Mouse (Mus musculus): ENCODE results near the gene Etnk1. TPM values are rescaled to one million over a fixed set of nuclear protein-coding genes. Genes with fewer than 3 reads are reported as not detected.
"Not testable (repeated sequence)": the region's sequence is repeated elsewhere in the genome, so short reads cannot be mapped to it uniquely, and the experiment has no call there.

The Etnk1 gene
- polyA plus RNA-seq, 1 experiment from 2014 or later = 11.1 TPM

DNA sequence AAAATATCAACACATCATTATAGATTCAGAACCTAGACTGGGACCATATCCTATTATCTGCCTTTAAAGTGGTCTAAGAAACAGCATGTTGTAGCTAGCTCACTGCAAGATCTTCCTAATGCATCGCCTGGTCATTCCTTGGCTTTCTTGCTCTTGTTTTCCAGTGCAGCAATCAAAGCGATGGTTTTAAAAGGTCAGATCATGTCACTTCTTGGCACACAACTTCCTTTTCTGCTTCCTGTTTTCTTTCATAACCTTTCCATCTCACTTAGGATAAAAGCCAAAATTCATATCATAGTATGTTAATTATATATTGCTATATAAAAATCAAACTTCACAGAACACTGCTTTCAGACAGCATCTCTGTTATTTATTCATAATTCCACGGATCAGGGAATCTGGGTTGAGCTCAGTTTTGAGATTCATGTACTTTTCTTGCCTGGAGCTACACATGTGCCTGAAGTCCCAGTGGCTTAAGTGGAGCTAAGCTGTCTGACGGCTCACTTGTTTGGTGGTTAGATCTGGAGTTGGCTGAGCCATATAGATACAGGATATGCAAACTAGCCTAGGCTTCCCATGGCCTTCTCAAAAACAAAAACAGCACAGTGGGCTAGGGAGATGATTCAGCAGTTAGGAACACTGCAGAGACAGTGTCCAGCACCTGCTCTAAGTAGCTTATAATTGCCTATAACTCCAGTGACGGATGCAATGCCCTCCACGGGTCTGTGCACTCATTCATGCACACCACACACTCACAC, 34.9 kb upstream of the Etnk1 start:
- no peak for ATAC-seq
- Histone ChIP-seq H3K4me3 (ENCODE audit: low read depth, low read length) (no peak overlapping the region), H3K4me2 (replicated peaks; ENCODE audit: low read depth, low read length) (no peak overlapping the region), H3K27me3 (replicated peaks; ENCODE audit: insufficient read depth, low read length) (no peaks in the 10 kb centered on the region), H3K4me1 (ENCODE audit: insufficient read depth, low read depth, low read length) (no peaks in the 10 kb centered on the region), H3K9ac (replicated peaks; ENCODE audit: low read depth) (no peak overlapping the region), H3K27ac (ENCODE audit: low read length) (no peak overlapping the region), H3K36me3 (ENCODE audit: insufficient read depth, low read length) (no peaks in the 10 kb centered on the region), H3K9me3 (ENCODE audit: low read length) (no peaks in the 10 kb centered on the region)
- WGBS = 63% methylated on average over 6 of the region's 6 CpGs
- TF ChIP-seq EP300 (IDR thresholded peaks at IDR 0.05) (no peak), CTCF (IDR thresholded peaks at IDR 0.05) (no peak)
- DNase-seq (ENCODE audit: low spot score) = no peak

DNA sequence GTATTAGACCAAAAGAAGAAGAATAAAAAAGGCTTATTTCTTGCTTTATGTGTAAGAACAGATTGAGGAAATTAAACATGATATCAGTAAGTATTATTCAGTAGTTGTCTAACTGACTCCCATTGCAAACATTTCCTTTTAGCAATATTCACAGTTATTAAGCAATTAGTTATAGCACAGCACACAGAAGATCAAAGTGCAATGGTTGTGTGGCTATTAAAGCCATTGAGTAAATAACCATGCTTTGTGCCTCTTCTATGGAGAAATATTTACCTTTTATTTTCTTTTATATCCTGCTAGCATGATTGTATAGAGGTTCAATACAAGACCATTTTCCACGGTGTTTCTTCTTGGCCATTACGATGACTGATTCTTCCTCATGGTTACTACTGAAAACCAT, 33.9 kb upstream of the Etnk1 start:
- DNase-seq (ENCODE audit: low spot score) (no peak), ATAC-seq (no peak)
- TF ChIP-seq EP300 (IDR thresholded peaks at IDR 0.05) (no peak), CTCF (IDR thresholded peaks at IDR 0.05) (no peak)
- Histone ChIP-seq H3K9ac (replicated peaks; ENCODE audit: low read depth) (no peak overlapping the region), H3K4me2 (replicated peaks; ENCODE audit: low read depth, low read length) (no peak overlapping the region), H3K4me3 (ENCODE audit: low read depth, low read length) (no peak overlapping the region), H3K27me3 (replicated peaks; ENCODE audit: insufficient read depth, low read length) (no peaks in the 10 kb centered on the region), H3K27ac (ENCODE audit: low read length) (no peak overlapping the region), H3K4me1 (ENCODE audit: insufficient read depth, low read depth, low read length) (no peaks in the 10 kb centered on the region), H3K9me3 (ENCODE audit: low read length) (no peaks in the 10 kb centered on the region), H3K36me3 (ENCODE audit: insufficient read depth, low read length) (no peaks in the 10 kb centered on the region)
- WGBS = 83% methylated on average over 2 of the region's 2 CpGs

DNA sequence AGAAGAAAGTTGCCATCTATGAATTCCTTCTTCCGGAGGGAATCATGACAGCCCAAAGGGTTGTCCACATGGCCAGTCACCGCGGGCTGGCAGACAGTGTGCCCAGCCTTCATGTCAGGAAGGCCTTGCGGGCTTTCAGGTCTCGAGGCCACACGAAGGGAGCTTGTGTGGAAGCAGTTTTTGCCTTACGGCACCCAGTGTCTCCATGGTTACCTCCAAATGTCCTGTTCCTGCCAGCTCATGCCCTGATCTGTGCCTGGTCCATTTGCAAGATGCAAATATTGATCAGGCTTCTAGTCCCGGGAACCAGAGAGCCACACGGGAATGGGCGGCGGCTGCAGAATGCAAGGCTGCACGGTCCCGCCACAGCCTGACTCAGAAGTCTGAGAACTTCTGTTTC, 31.9 kb upstream of the Etnk1 start:
- no peaks in the 10 kb centered on the region for H3K36me3 ChIP-seq (ENCODE audit: insufficient read depth, low read length)
- H3K27ac ChIP-seq (ENCODE audit: low read length) = no peak overlapping the region
- no peak overlapping the region for H3K4me2 ChIP-seq (replicated peaks; ENCODE audit: low read depth, low read length)
- H3K9me3 ChIP-seq (ENCODE audit: low read length) = no peaks in the 10 kb centered on the region
- no peak overlapping the region for H3K4me3 ChIP-seq (ENCODE audit: low read depth, low read length)
- H3K4me1 ChIP-seq (ENCODE audit: insufficient read depth, low read depth, low read length) = no peaks in the 10 kb centered on the region
- 85% methylated on average over 13 of the region's 13 CpGs for WGBS
- no peaks in the 10 kb centered on the region for H3K27me3 ChIP-seq (replicated peaks; ENCODE audit: insufficient read depth, low read length)
- DNase-seq (ENCODE audit: low spot score) = no peak
- no peak for ATAC-seq
- TF ChIP-seq CTCF (IDR thresholded peaks at IDR 0.05) = no peak
- no peak for TF ChIP-seq EP300 (IDR thresholded peaks at IDR 0.05)
- no peak overlapping the region for H3K9ac ChIP-seq (replicated peaks; ENCODE audit: low read depth)

DNA sequence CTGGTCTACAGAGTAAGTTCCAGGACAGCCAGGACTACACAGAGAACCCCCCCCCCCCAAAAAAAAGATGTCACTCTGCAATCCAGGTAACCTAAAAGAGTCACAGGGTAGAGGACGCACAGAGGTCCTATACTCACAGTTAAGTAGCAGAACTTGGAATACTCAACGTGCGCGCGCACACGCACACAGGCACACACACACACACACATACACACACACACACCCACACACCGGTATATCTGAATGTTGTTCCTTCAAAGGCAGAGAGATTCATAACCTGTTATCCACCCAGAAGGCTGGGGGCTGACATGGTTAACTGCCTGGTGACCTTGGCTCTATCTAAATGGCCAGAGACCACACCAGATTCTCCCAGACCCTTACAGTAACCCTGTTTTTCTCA, 30.3 kb upstream of the Etnk1 start:
- no peaks in the 10 kb centered on the region for H3K27me3 ChIP-seq (replicated peaks; ENCODE audit: insufficient read depth, low read length)
- H3K36me3 ChIP-seq (ENCODE audit: insufficient read depth, low read length) = no peaks in the 10 kb centered on the region
- DNase-seq (ENCODE audit: low spot score) (no peak), ATAC-seq (no peak)
- TF ChIP-seq CTCF (IDR thresholded peaks at IDR 0.05) (no peak), EP300 (IDR thresholded peaks at IDR 0.05) (no peak)
- H3K4me3 ChIP-seq (ENCODE audit: low read depth, low read length) = no peak overlapping the region
- no peaks in the 10 kb centered on the region for H3K9me3 ChIP-seq (ENCODE audit: low read length)
- no peaks in the 10 kb centered on the region for H3K4me1 ChIP-seq (ENCODE audit: insufficient read depth, low read depth, low read length)
- WGBS = 95% methylated on average over 7 of the region's 7 CpGs
- H3K4me2 ChIP-seq (replicated peaks; ENCODE audit: low read depth, low read length) = no peak overlapping the region
- no peak overlapping the region for H3K9ac ChIP-seq (replicated peaks; ENCODE audit: low read depth)
- H3K27ac ChIP-seq (ENCODE audit: low read length) = no peak overlapping the region

DNA sequence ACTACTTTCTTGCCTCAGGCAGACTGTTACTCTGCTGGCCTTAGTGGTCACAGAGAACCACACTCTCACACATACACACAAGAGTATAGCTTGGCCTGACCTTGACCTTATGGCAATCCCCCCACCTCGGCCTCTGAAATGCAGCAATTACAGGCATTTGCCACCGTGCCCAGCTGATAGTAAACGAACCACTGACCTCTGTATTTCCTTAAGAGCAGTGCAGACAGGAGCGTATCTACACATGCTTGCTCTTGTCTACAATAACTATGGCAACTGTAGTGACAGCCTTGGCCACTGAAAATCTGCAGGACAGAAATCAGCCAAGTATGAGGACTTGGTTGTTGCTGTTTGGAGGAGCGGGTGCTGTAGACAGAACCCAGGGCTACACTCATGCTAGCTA, 29.7 kb upstream of the Etnk1 start:
- WGBS = 58% methylated on average over 5 of the region's 5 CpGs
- Histone ChIP-seq H3K4me2 (replicated peaks; ENCODE audit: low read depth, low read length) (no peak overlapping the region), H3K9me3 (ENCODE audit: low read length) (no peaks in the 10 kb centered on the region), H3K4me1 (ENCODE audit: insufficient read depth, low read depth, low read length) (no peaks in the 10 kb centered on the region), H3K27ac (ENCODE audit: low read length) (no peak overlapping the region), H3K9ac (replicated peaks; ENCODE audit: low read depth) (no peak overlapping the region), H3K36me3 (ENCODE audit: insufficient read depth, low read length) (no peaks in the 10 kb centered on the region), H3K27me3 (replicated peaks; ENCODE audit: insufficient read depth, low read length) (no peaks in the 10 kb centered on the region), H3K4me3 (ENCODE audit: low read depth, low read length) (no peak overlapping the region)
- ATAC-seq (no peak), DNase-seq (ENCODE audit: low spot score) (no peak)
- TF ChIP-seq EP300 (IDR thresholded peaks at IDR 0.05) (no peak), CTCF (IDR thresholded peaks at IDR 0.05) (no peak)

DNA sequence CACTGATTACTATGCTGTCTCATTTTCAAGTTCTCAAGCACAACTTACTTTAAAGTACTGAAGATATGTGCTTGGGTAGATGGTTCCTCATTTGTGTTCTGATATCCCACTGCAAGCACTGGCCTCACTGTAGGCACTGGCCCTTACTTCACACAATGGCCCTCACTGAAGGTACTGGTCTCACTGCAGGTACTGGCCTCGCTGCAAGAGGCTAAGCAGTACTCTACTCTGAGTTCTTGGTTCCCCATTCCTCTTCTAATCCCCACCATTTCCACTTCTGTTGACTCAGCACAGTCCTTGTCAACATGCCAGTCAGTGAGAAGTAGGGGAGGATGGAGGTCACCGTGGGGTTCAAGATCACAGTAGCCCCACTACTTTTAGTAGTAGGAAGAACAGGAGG, 27.6 kb upstream of the Etnk1 start:
- TF ChIP-seq CTCF (IDR thresholded peaks at IDR 0.05) (no peak), EP300 (IDR thresholded peaks at IDR 0.05) (no peak)
- no peak for DNase-seq (ENCODE audit: low spot score)
- H3K9me3 ChIP-seq (ENCODE audit: low read length) = no peaks in the 10 kb centered on the region
- no peaks in the 10 kb centered on the region for H3K4me1 ChIP-seq (ENCODE audit: insufficient read depth, low read depth, low read length)
- H3K27me3 ChIP-seq (replicated peaks; ENCODE audit: insufficient read depth, low read length) = no peaks in the 10 kb centered on the region
- no peak overlapping the region for H3K9ac ChIP-seq (replicated peaks; ENCODE audit: low read depth)
- H3K36me3 ChIP-seq (ENCODE audit: insufficient read depth, low read length) = no peaks in the 10 kb centered on the region
- no peak overlapping the region for H3K27ac ChIP-seq (ENCODE audit: low read length)
- no peak for ATAC-seq
- H3K4me3 ChIP-seq (ENCODE audit: low read depth, low read length) = no peak overlapping the region
- H3K4me2 ChIP-seq (replicated peaks; ENCODE audit: low read depth, low read length) = no peak overlapping the region
- WGBS = 72% methylated on average over 2 of the region's 2 CpGs

DNA sequence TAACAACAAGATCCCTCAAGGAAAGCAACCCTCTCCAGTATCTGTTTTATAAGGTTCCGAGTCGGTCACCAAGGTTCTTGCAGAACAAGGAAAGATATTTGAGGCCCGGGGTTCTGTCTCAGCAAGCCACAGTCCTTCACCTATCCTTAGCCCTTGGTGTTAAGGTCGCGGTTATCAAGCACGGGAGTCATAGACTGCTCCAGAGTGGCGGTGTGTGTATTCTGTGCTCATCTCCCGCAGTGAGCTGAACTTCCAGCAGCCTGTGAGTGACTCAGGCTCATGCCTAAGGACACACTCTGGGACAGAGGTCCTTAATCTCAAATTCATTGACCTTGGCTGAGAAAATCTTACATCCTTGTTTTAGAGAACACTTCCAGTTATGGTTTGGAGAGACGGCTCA, 26.1 kb upstream of the Etnk1 start:
- no peak overlapping the region for H3K9ac ChIP-seq (replicated peaks; ENCODE audit: low read depth)
- ATAC-seq = no peak
- DNase-seq (ENCODE audit: low spot score) = no peak
- TF ChIP-seq EP300 (IDR thresholded peaks at IDR 0.05) (no peak), CTCF (IDR thresholded peaks at IDR 0.05) (no peak)
- no peak overlapping the region for H3K4me2 ChIP-seq (replicated peaks; ENCODE audit: low read depth, low read length)
- H3K4me1 ChIP-seq (ENCODE audit: insufficient read depth, low read depth, low read length) = no peaks in the 10 kb centered on the region
- H3K27ac ChIP-seq (ENCODE audit: low read length) = no peak overlapping the region
- no peaks in the 10 kb centered on the region for H3K36me3 ChIP-seq (ENCODE audit: insufficient read depth, low read length)
- 86% methylated on average over 9 of the region's 9 CpGs for WGBS
- H3K9me3 ChIP-seq (ENCODE audit: low read length) = no peaks in the 10 kb centered on the region
- H3K27me3 ChIP-seq (replicated peaks; ENCODE audit: insufficient read depth, low read length) = no peaks in the 10 kb centered on the region
- no peak overlapping the region for H3K4me3 ChIP-seq (ENCODE audit: low read depth, low read length)

DNA sequence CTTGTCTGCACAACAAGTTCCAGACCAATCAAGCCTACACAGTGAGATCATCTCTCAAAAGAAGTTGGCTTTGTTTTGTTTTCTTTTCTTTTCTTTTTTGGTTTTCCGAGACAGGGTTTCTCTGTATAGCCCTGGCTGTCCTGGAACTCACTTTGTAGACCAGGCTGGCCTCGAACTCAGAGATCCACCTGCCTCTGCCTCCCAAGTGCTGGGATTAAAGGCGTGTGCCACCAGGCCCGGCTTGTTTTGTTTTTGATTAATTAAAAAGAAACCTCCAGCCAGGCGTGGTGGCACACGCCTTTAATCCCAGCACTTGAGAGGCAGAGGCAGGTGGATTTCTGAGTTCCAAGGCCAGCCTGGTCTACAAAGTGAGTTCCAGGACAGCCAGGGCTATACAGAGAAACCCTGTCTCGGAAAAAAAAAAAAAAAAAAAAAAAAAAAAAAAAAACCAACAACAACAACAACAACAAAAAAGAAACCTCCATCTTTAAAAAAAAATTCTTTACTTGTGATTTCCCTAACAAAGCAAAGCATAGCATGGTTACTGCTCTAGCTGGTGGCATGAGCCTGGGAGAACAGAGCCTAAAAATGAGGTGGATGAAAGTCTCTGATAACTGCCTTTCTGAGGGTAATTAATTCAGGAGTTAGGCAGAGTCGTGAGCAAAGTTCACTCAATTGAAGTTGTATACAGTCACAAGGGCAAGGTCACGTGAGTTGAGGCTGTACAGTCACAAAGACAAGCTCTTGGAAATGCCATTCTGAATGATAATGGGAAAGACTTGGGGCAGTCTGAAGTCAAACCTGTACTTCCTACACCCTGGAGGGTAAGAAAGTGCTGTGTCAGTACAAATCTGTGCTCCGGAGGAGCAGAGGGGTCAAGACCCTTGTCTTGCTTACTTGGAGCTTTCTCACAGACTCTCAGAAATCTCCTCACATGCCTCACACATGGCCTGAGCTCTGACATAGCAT, 25.1 kb upstream of the Etnk1 start:
- not testable (repeated sequence) for H3K36me3 ChIP-seq (ENCODE audit: insufficient read depth, low read length); H3K9ac ChIP-seq (replicated peaks; ENCODE audit: low read depth); H3K9me3 ChIP-seq (ENCODE audit: low read length); H3K27me3 ChIP-seq (replicated peaks; ENCODE audit: insufficient read depth, low read length); H3K27ac ChIP-seq (ENCODE audit: low read length); H3K4me2 ChIP-seq (replicated peaks; ENCODE audit: low read depth, low read length); H3K4me1 ChIP-seq (ENCODE audit: insufficient read depth, low read depth, low read length); ATAC-seq; H3K4me3 ChIP-seq (ENCODE audit: low read depth, low read length); DNase-seq (ENCODE audit: low spot score)
- WGBS = 79% methylated on average over 9 of the region's 10 CpGs
